Mouse (Mus musculus) spleen, adult 2 months (tissue): ENCODE measurements around the gene Wfdc10.

Experiments
- CTCF ChIP-seq: fragments of 200-500 bp; IDR thresholded peaks from 2 replicates; pipeline ENCODE4 v1.5.1; 2011; ENCODE audit warnings: mild to moderate bottlenecking, inconsistent platforms; ENCODE audit not compliant: insufficient read depth, insufficient read length, insufficient replicate concordance; ENCODE audit errors: extremely low read depth
- POLR2A ChIP-seq: fragments of 200-500 bp; IDR thresholded peaks from 2 replicates; pipeline ENCODE4 v1.6.1; 2011; ENCODE audit warnings: low read depth, low read length, inconsistent platforms

- TF ChIP-seq CTCF (no peak), POLR2A (no peak)
Measured at GRCm38 (mm10) chr2:164608781-164609180, 47.1 kb upstream of the Wfdc10 start.
